Mouse (Mus musculus): ENCODE measurements at regions not wholly inside any gene's neighbourhood (a gene's known extent, or its start where the extent isn't known, plus 50 kb on each side); places are given as distances from the start of the nearest gene placed in this dataset.

DNA sequence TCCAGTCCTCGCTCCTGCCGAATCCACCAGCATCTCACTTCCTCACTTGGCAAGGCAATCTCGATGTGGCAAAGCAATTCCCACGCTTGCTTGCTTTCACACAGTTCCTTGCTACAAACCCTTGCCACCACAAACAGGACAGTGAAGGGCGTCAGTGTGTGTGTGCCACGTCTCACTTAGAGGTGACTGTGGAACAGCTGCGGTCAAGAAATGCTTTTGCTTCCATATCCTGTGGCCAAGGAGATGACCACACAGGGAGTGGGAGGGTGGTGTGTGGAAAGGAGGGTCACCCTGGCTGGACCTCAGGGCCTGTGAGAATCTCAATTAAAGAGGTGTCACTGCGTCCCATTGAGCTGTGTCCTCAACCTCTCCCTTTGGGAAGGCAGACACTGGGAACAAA is 207.4 kb downstream of the Opa1 start:
- H3K4me3 ChIP-seq (ENCODE audit: insufficient read depth, low read length), result no peak overlapping the region
- TF ChIP-seq POLR2A (IDR thresholded peaks at IDR 0.05; ENCODE audit: extremely low read depth, insufficient read depth, low read length), result no peak
- TF ChIP-seq CTCF (IDR thresholded peaks at IDR 0.05; ENCODE audit: extremely low read depth, insufficient read depth, low read length), result no peak
- no peaks in the 10 kb centered on the region for H3K4me1 ChIP-seq (ENCODE audit: control insufficient read depth, insufficient read depth, low read length)
- no peak overlapping the region for H3K27ac ChIP-seq (ENCODE audit: insufficient read depth, low read length)

DNA sequence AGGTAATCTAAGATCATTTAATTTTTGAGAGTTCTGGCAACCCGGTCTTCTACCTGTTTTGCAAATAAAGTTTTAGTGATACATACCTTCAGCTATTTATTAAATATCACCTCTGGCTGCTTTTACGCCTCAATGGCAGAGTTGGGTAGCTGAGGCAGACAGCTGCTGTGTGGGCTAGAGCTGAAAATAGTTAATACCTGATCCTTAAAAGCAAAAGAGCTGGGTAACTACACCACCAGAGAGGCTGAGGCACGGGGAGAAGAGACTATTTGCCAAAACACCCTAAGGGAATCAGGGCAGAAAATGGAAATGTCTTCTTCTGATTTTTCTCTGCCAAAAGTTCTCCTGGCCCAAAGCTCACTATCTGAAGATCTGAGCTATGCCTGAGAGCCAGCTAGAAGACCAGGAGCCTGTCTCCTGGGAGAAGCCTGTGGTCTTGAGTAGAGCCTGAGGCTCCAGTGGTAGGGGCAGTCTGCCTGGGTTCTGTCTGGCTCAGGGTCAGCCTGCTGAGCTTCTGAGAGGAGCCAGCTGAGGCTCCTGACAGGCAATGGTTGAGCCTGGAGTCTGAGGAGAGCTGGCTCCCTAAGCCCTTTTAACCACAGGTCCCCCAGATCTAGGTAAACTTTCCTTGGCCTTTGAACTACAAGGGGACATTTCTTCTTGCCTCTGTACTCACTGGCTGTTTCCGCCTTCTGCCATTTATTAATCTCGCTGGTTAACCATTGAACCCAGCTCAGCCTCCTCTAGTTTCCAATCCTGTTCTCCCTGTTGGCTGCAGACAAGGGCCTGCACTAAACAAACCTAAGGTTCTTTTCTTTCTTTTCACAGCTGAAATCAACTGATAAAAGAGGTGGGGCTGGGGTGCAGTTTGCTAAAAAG is 208.7 kb downstream of the Opa1 start:
- TF ChIP-seq POLR2A (IDR thresholded peaks at IDR 0.05; ENCODE audit: extremely low read depth, insufficient read depth, low read length), result no peak
- no peak for TF ChIP-seq CTCF (IDR thresholded peaks at IDR 0.05; ENCODE audit: extremely low read depth, insufficient read depth, low read length)
- Histone ChIP-seq H3K4me1 (ENCODE audit: control insufficient read depth, insufficient read depth, low read length) (no peaks in the 10 kb centered on the region), H3K27ac (ENCODE audit: insufficient read depth, low read length) (no peak overlapping the region), H3K4me3 (ENCODE audit: insufficient read depth, low read length) (no peak overlapping the region)

DNA sequence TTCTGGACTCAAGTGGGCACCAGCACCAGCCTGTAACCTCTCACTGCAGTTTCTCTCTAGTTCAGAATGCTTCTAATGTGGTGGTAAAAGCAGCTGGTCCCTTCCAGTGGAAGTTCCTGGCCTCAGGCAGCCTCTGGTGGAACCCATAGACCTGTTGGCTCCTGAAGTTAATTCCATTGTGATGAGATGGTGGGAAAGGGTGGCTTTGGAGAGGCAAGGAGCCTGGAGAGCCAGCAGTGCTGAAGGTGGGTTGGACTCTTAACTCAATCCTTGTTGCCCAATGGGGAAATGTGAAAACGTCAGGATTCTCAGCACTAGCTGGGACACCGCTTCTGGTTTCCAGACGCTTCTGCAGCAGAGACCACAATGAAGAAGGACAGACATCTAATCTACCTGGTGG is 210.9 kb downstream of the Opa1 start:
- Histone ChIP-seq H3K4me1 (ENCODE audit: control insufficient read depth, insufficient read depth, low read length) (no peaks in the 10 kb centered on the region), H3K4me3 (ENCODE audit: insufficient read depth, low read length) (no peak overlapping the region), H3K27ac (ENCODE audit: insufficient read depth, low read length) (no peak overlapping the region)
- TF ChIP-seq POLR2A (IDR thresholded peaks at IDR 0.05; ENCODE audit: extremely low read depth, insufficient read depth, low read length) (no peak), CTCF (IDR thresholded peaks at IDR 0.05; ENCODE audit: extremely low read depth, insufficient read depth, low read length) (no peak)

DNA sequence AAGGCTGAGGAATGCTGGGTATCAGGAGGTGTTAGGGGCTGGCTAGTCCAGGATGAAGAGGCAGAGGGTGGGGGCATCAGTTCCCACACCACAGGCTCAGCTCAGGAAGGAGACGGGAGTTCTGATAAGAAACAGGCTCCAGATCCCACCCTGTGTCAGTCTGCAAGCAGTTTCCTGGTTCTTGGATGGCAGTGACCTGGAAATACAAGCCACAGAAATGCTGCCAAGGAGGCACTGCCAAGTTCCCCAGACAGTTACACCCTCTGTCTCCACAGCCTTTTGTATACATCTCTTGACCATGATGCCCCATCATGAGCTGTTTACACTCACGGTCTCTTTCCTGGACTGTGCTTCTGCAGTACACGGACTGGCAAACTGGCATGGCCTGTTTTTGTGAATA is 220.1 kb downstream of the Opa1 start:
- Histone ChIP-seq H3K4me1 (ENCODE audit: control insufficient read depth, insufficient read depth, low read length) (no peaks in the 10 kb centered on the region), H3K27ac (ENCODE audit: insufficient read depth, low read length) (no peak overlapping the region), H3K4me3 (ENCODE audit: insufficient read depth, low read length) (no peak overlapping the region)
- no peak for TF ChIP-seq CTCF (IDR thresholded peaks at IDR 0.05; ENCODE audit: extremely low read depth, insufficient read depth, low read length)
- TF ChIP-seq POLR2A (IDR thresholded peaks at IDR 0.05; ENCODE audit: extremely low read depth, insufficient read depth, low read length), result no peak

DNA sequence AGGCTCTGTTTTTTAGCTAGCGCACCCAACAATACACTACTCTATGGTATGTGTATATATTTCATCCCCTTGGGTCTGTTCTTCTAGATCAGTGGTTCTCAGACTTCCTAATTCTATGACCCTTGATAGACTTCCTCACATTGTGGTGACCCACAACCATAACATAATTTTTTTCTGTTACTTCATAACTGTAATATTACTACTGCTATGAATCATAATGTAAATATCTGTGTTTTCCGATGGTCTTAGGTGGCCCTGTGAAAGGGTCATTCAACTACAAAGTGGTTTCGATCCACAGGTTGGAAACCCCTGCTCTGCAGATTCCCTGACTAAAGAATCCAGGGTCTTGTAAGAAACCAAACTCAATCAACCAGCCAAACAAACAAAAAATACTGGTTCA is 220.8 kb downstream of the Opa1 start:
- TF ChIP-seq POLR2A (IDR thresholded peaks at IDR 0.05; ENCODE audit: extremely low read depth, insufficient read depth, low read length), result no peak
- TF ChIP-seq CTCF (IDR thresholded peaks at IDR 0.05; ENCODE audit: extremely low read depth, insufficient read depth, low read length), result no peak
- Histone ChIP-seq H3K4me3 (ENCODE audit: insufficient read depth, low read length) (no peak overlapping the region), H3K27ac (ENCODE audit: insufficient read depth, low read length) (no peak overlapping the region), H3K4me1 (ENCODE audit: control insufficient read depth, insufficient read depth, low read length) (no peaks in the 10 kb centered on the region)

DNA sequence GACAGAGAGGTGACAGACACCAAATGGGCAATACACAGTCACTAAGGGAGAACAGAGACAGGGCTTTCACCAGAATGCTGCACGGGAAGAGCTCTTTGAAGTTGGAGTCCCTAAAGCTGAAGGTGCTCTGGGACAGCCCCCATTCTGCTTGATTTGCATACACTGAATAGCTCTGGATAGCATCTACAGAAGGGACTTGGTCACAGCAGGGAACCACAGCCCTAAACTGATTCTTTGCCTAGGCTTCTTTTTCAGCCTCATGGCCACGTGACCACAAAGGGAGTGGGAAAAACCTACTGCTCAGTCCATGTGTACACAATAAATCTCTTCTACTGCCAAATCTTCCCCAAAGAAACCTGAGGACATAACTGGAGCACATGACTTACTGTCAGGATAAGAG is 221.3 kb downstream of the Opa1 start:
- no peaks in the 10 kb centered on the region for H3K4me1 ChIP-seq (ENCODE audit: control insufficient read depth, insufficient read depth, low read length)
- TF ChIP-seq CTCF (IDR thresholded peaks at IDR 0.05; ENCODE audit: extremely low read depth, insufficient read depth, low read length) (no peak), POLR2A (IDR thresholded peaks at IDR 0.05; ENCODE audit: extremely low read depth, insufficient read depth, low read length) (no peak)
- H3K27ac ChIP-seq (ENCODE audit: insufficient read depth, low read length), result no peak overlapping the region
- H3K4me3 ChIP-seq (ENCODE audit: insufficient read depth, low read length), result no peak overlapping the region

DNA sequence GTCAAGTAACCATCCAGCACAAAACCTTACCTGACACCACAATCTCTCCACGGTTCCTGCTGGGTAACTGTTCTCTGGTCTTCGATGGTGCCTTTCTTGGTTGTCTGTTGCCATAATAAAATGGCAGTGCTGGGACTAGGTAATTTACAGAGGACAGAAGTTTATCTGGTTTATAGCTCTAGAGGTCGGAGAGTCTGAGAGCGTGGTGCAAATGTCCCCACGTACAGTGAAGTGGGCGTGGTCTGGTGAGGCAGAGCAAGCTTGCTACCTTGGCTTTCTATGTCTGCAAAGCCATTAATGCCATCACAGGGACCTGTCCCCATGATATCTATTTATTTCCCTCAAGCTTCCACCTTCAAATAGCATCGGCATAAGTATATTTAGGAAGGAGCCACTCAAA is 223.0 kb downstream of the Opa1 start:
- H3K4me1 ChIP-seq (ENCODE audit: control insufficient read depth, insufficient read depth, low read length), result no peaks in the 10 kb centered on the region
- no peak overlapping the region for H3K4me3 ChIP-seq (ENCODE audit: insufficient read depth, low read length)
- TF ChIP-seq CTCF (IDR thresholded peaks at IDR 0.05; ENCODE audit: extremely low read depth, insufficient read depth, low read length), result no peak
- TF ChIP-seq POLR2A (IDR thresholded peaks at IDR 0.05; ENCODE audit: extremely low read depth, insufficient read depth, low read length), result no peak
- no peak overlapping the region for H3K27ac ChIP-seq (ENCODE audit: insufficient read depth, low read length)

DNA sequence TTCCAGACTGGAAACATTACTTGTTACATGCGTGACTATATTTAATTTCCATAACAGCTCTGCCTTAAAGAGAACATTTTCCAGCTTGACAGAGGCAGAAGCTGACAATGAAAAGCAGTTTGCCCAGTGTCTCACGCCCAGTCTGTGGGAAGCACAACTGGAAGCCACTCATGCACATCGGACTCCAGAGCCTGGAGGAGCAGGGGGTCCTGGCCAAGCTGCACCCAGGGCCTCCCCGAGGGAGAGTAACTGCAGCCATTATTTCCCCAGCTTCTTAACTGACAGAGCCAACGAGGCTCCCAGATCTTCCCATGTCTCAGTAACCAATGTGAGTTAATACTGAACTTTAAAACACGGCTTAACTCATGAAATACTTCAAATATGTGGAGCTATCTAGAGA is 223.5 kb downstream of the Opa1 start:
- Histone ChIP-seq H3K4me3 (ENCODE audit: insufficient read depth, low read length) (no peak overlapping the region), H3K27ac (ENCODE audit: insufficient read depth, low read length) (no peak overlapping the region), H3K4me1 (ENCODE audit: control insufficient read depth, insufficient read depth, low read length) (no peaks in the 10 kb centered on the region)
- no peak for TF ChIP-seq CTCF (IDR thresholded peaks at IDR 0.05; ENCODE audit: extremely low read depth, insufficient read depth, low read length)
- no peak for TF ChIP-seq POLR2A (IDR thresholded peaks at IDR 0.05; ENCODE audit: extremely low read depth, insufficient read depth, low read length)

DNA sequence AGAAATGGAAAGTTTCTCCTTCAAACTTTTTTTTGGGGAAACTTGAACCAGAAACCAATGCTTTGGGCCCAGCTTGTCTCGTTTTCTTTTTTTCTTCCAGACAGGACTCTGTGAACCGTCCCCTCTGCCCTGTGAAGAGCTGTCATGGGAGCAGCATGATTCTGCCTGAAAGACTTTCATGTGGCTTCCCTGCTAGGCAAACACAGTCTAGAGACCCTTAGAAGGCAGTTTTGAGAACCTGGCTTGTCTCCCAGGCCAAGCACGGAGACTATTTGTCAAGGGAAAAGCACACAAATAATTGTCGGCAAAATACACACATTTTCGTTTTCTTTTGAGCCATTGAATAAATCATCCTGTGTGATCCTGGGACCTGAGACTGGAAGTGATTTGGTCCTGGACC is 228.7 kb downstream of the Opa1 start:
- Histone ChIP-seq H3K4me3 (ENCODE audit: insufficient read depth, low read length) (no peak overlapping the region), H3K4me1 (ENCODE audit: control insufficient read depth, insufficient read depth, low read length) (no peaks in the 10 kb centered on the region), H3K27ac (ENCODE audit: insufficient read depth, low read length) (no peak overlapping the region)
- TF ChIP-seq CTCF (IDR thresholded peaks at IDR 0.05; ENCODE audit: extremely low read depth, insufficient read depth, low read length) (no peak), POLR2A (IDR thresholded peaks at IDR 0.05; ENCODE audit: extremely low read depth, insufficient read depth, low read length) (no peak)

DNA sequence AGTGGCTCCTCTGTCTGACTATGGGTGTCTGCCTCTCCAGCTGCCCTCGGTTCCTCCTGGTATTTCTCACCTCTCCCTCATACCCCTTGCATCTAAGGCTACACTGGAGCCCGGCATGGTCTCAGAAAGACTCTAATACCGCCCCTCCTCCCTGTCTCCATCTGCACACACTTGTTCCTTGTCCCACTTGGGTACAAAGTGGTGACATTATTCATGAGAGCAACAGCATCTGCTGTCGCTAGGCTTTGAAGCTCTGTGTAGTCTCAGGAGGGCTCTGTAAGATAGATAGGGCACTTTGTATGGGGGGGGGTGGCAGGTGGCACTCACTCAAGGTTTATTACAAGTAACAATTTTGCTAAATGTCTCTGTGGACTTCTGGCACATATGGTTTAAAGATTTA is 229.7 kb downstream of the Opa1 start:
- Histone ChIP-seq H3K27ac (ENCODE audit: insufficient read depth, low read length) (no peak overlapping the region), H3K4me3 (ENCODE audit: insufficient read depth, low read length) (no peak overlapping the region), H3K4me1 (ENCODE audit: control insufficient read depth, insufficient read depth, low read length) (peaks cover 5% of the 10 kb centered on the region)
- no peak for TF ChIP-seq POLR2A (IDR thresholded peaks at IDR 0.05; ENCODE audit: extremely low read depth, insufficient read depth, low read length)
- TF ChIP-seq CTCF (IDR thresholded peaks at IDR 0.05; ENCODE audit: extremely low read depth, insufficient read depth, low read length), result no peak

All from cortical plate, adult 2 months (tissue).